Mouse (Mus musculus) C2C12 (cell line): ENCODE measurements around the gene Slc22a14. TPM values are rescaled to one million over a fixed set of nuclear protein-coding genes. Genes with fewer than 3 reads are reported as not detected.
"Not testable (repeated sequence)": the region's sequence is repeated elsewhere in the genome, so short reads cannot be mapped to it uniquely, and the experiment has no call there.

ENCODE experiments used
- H3K27me3 ChIP-seq: one replicate; pipeline ENCODE4 v1.6.1; 2011; ENCODE audit not compliant: control insufficient read depth, insufficient read depth, insufficient read length
- H3K36me3 ChIP-seq: one replicate; pipeline ENCODE4 v1.6.1; 2011; ENCODE audit not compliant: control insufficient read depth, insufficient read depth
- H3K4me3 ChIP-seq: one replicate; pipeline ENCODE4 v1.5.1; 2011; ENCODE audit warnings: mild to moderate bottlenecking, control low read depth; ENCODE audit not compliant: poor library complexity, insufficient read depth, severe bottlenecking
- H3K79me2 ChIP-seq: one replicate; pipeline ENCODE4 v1.6.1; 2011; ENCODE audit not compliant: control insufficient read depth, insufficient read depth
- H3K79me3 ChIP-seq: one replicate; pipeline ENCODE4 v1.6.1; 2011; ENCODE audit warnings: low read depth, control low read depth
- H3ac ChIP-seq: one replicate; pipeline ENCODE3; 2011; ENCODE audit warnings: low read depth; ENCODE audit not compliant: control insufficient read depth, insufficient read length
- CEBPB ChIP-seq: IDR thresholded peaks from one replicate; pipeline ENCODE4 v1.6.1; 2011; ENCODE audit warnings: low read depth, mild to moderate bottlenecking, control low read depth, moderate library complexity
- CTCF ChIP-seq: IDR thresholded peaks from one replicate; pipeline ENCODE4 v1.5.1; 2011; ENCODE audit not compliant: control insufficient read depth, insufficient read depth, insufficient read length
- FOSL1 ChIP-seq: IDR thresholded peaks from one replicate; pipeline ENCODE4 v1.8.0; 2011; ENCODE audit warnings: mild to moderate bottlenecking, low read length; ENCODE audit not compliant: poor library complexity, insufficient read depth, severe bottlenecking
- MAX ChIP-seq: IDR thresholded peaks from one replicate; pipeline ENCODE4 v1.6.1; 2011; ENCODE audit warnings: mild to moderate bottlenecking, control low read depth
- MYOD1 ChIP-seq: IDR thresholded peaks from one replicate; pipeline ENCODE4 v1.6.1; 2011; ENCODE audit warnings: low read depth; ENCODE audit not compliant: control insufficient read depth, insufficient read length
- MYOG ChIP-seq: IDR thresholded peaks from one replicate; pipeline ENCODE4 v1.6.1; 2011; ENCODE audit not compliant: control insufficient read depth, insufficient read length; ENCODE audit errors: extremely low read depth
- USF1 ChIP-seq: IDR thresholded peaks from one replicate; pipeline ENCODE4 v1.6.1; 2011; ENCODE audit warnings: low read depth, mild to moderate bottlenecking, control low read depth, moderate library complexity
- polyA plus RNA-seq: library from polyadenylated mRNA; unstranded; fragments of >200 nt; fragmentation: generic; extraction: Trizol; gene quantifications from one replicate; pipeline ENCODE4 v1.2.1, GENCODE M21; 2012; ENCODE audit warnings: missing spikeins

Slc22a14 gene
- polyA plus RNA-seq, 1 experiment, result not detected

DNA sequence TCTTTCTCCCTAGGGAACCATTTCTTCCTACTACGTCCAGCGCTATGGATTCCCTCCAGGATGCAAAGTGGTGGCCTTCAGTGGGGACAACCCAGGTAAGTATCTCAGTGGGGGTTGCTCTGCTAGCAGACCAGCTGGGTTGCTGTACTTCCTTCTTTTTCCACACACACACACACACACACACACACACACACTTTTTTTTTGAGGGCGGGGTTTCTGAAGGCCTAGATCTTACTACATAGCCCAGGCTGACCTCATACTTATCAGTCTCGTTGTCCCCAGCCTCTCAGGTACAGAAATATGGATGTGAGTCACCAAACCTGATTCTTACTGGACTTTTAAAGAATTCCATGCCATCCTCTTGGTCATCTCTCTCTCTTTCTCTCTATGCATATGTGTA is 12.9 kb upstream of the Slc22a14 start:
- Histone ChIP-seq H3K79me3 (no peaks in the 10 kb centered on the region), H3K36me3 (no peaks in the 10 kb centered on the region), H3K79me2 (no peaks in the 10 kb centered on the region), H3K4me3 (no peak overlapping the region), H3ac (no peak overlapping the region), H3K27me3 (no peaks in the 10 kb centered on the region)
- TF ChIP-seq MYOG, result no peak
- no peak for TF ChIP-seq USF1
- TF ChIP-seq FOSL1, result no peak
- TF ChIP-seq MAX, result no peak
- TF ChIP-seq MYOD1, result no peak
- TF ChIP-seq CEBPB, result no peak
- no peak for TF ChIP-seq CTCF

DNA sequence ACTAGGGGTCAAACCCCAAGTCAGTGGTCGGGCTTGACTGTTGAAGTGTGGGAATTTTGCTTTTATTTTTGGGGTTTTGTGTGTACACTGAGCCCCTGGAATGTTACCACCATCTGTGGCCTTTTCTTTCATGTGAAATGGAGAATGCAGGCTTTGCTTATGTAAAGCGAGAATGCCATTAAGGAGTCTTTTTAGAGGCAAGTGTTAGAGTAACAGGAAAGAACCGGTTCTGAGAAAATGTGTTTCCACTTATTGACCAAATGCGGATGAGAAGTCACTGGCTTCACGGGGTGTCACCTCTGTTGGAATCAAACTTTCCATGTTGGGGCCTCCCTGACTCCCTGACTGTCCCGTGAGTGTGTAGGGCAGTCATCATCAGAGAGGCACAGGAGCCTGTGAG is 10.2 kb upstream of the Slc22a14 start:
- Histone ChIP-seq H3K79me3 (no peaks in the 10 kb centered on the region), H3K27me3 (no peaks in the 10 kb centered on the region), H3K4me3 (no peak overlapping the region), H3K79me2 (no peaks in the 10 kb centered on the region), H3K36me3 (no peaks in the 10 kb centered on the region), H3ac (no peak overlapping the region)
- TF ChIP-seq FOSL1 (no peak), CEBPB (no peak), MYOD1 (no peak), MAX (no peak), USF1 (no peak), MYOG (no peak), CTCF (no peak)

DNA sequence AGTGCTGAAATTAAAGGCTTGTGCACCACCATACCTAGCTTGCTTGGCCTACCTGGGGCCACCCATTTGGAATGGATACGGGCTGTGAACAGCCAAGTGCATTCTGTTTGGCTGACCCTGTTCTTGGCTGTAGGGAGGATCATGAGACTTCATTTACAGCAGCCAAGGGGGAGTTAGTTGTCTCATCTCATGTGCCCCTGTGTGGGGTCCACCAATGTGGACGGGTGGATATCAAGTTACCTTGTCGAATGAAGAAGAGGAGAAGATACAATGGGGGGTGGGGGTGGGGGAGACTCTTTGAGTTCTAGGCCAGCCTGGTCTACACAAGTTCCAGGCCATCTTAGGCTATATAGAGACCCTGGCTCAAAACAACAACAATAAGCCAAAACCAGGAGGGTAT is 9.7 kb upstream of the Slc22a14 start:
- Histone ChIP-seq H3K4me3 (no peak overlapping the region), H3K79me3 (no peaks in the 10 kb centered on the region), H3K79me2 (no peaks in the 10 kb centered on the region), H3ac (no peak overlapping the region), H3K36me3 (no peaks in the 10 kb centered on the region), H3K27me3 (no peaks in the 10 kb centered on the region)
- TF ChIP-seq MYOD1 (no peak), MAX (no peak), CTCF (no peak), MYOG (no peak), FOSL1 (no peak), USF1 (no peak), CEBPB (no peak)

DNA sequence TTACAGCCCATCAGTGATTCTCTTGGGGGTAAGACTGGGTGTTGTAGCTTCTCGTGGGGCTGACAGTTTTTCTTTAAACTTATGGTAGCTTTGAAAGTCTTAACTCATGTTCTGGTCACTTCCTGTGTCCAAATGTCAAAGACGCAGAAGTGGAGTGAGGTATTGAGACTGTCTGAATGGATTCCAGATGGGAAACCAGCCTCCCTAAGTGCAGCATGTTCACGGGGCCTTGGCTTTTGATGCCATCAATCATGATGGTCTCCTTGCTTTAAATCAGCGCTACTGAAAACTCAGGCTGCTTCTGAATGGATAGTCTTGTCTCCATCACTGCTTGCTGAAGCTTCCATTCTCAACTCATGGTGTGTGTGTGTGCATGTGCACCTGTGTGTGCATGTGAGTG is 5.9 kb upstream of the Slc22a14 start:
- H3K27me3 ChIP-seq, result no peaks in the 10 kb centered on the region
- H3K79me3 ChIP-seq, result no peaks in the 10 kb centered on the region
- TF ChIP-seq CTCF (no peak), USF1 (no peak), CEBPB (no peak), MYOG (no peak), FOSL1 (no peak), MAX (no peak), MYOD1 (no peak)
- H3K79me2 ChIP-seq, result no peaks in the 10 kb centered on the region
- no peak overlapping the region for H3ac ChIP-seq
- H3K4me3 ChIP-seq, result no peak overlapping the region
- no peaks in the 10 kb centered on the region for H3K36me3 ChIP-seq

DNA sequence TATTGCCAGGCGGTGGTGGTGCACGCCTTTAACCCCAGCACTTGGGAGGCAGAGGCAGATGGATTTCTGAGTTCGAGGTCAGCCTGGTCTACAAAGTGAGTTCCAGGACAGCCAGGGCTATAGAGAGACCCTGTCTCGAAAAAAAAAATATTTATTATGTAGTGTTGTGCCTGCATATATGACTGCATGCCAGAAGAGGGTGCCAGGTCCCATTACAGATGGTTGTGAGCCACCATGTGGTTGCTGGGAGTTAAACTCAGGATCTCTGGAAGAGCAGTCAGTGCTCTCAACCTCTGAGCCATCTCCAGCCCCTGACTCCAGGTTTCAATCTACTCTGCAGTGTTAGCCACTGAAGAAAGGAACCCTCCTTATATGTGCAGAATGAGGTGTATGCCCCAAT is 5.4 kb upstream of the Slc22a14 start:
- not testable (repeated sequence) for H3K79me2 ChIP-seq, H3ac ChIP-seq, H3K36me3 ChIP-seq, H3K79me3 ChIP-seq, H3K27me3 ChIP-seq, H3K4me3 ChIP-seq

DNA sequence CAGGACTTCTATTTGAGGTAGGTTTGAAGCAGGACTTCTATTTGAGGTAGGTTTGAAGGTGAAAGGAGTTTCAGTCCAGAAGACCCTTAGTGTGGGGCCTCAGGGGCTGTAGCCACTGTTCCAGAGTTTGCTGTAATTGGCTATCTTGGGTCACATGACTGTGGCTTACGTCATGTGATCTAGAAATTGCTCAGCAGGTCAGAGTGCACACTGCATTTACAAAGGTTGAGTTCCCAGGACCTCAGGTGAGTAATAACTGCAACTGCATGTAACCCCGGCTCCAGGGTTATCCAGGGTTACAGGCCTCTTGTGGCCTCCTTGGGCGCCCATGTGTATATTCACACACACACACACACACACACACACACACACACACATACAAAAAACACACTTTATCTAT is 3.0 kb upstream of the Slc22a14 start:
- TF ChIP-seq USF1 (peak; percentile 52), CTCF (no peak)
- no peak overlapping the region for H3ac ChIP-seq
- no peaks in the 10 kb centered on the region for H3K27me3 ChIP-seq
- no peaks in the 10 kb centered on the region for H3K79me2 ChIP-seq
- no peak overlapping the region for H3K4me3 ChIP-seq
- H3K79me3 ChIP-seq, result no peaks in the 10 kb centered on the region
- no peaks in the 10 kb centered on the region for H3K36me3 ChIP-seq
